Mouse (Mus musculus) left cerebral cortex, adult 2 months (tissue): ENCODE results near the gene Tma16. TPM values are rescaled to one million over a fixed set of nuclear protein-coding genes. Genes with fewer than 3 reads are reported as not detected.
A peak's percentile ranks its signal among the peaks of the same experiment; 100 is the strongest.

Experiments used
- DNase-seq, 2 experiments: peaks; one replicate each; pipeline ENCODE4 v3.0.0; 2021 to 2022; ENCODE audit warnings: low spot score in 2 of 2, mixed read lengths in 1 of 2; ENCODE audit errors: extremely low spot score in 1 of 2
- H3K27ac ChIP-seq: fragments of 200-600 bp; 2 replicates; pipeline ENCODE4 v1.8.1; 2022
- H3K4me3 ChIP-seq: fragments of 200-600 bp; 2 replicates; pipeline ENCODE4 v1.8.1; 2022
- CTCF ChIP-seq: fragments of 200-600 bp; IDR thresholded peaks from 2 replicates; pipeline ENCODE4 v1.8.1; 2022; ENCODE audit warnings: antibody characterized with exemption, mild to moderate bottlenecking, moderate library complexity
- intact Hi-C: fragments of 180-260 bp; cut with DNase I; formaldehyde crosslinking; loops from one replicate; pipeline ENCODE4 v1.15.1; 2025
- total RNA-seq, 2 experiments: library from RNA; stranded (reverse); gene quantifications; 2 replicates each; pipeline ENCODE4 v1.2.3; 2021

Gene Tma16
- total RNA-seq, 2 experiments from 2014 or later = 9.8 to 10.6 TPM

DNA sequence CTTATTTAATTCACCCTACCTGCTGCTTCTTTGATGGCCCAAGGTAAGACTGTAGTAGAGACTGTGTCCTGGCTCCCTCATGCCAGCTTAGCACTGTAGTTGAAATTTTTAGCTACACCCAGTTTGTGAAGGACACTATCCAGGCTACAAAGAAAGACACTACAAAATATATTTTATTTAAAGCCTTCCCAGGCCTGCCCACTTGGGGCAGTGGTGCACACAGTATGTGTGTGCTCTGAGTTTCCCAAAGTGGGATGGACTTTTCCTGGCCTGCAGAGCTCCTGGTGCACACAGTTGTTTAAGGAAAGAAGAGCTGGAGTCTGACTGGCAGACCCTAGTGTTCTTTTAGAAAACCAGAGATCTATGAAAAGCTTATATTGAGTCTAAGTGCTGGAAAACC, 29.3 kb downstream of the Tma16 start:
- no peak for DNase-seq
- intact Hi-C loops = no loop called here
- TF ChIP-seq CTCF = peak; percentile 48

GRCm38 (mm10) chr8:66450691-66451090, 35.6 kb downstream of the Tma16 start:
- peak; percentile 84 for TF ChIP-seq CTCF
- intact Hi-C loops = loop anchor here (2.0 kb wide), 2 partner anchors 46 to 956 kb away; no protein-coding TSS in a partner anchor
- peak; percentile 26 to 58 for DNase-seq
- H3K27ac ChIP-seq = no peak overlapping the region
- no peak overlapping the region for H3K4me3 ChIP-seq

More for the DNA sequence above, 29.3 kb downstream of the Tma16 start:
- Histone ChIP-seq H3K4me3 (no peak overlapping the region), H3K27ac (no peak overlapping the region)

DNA sequence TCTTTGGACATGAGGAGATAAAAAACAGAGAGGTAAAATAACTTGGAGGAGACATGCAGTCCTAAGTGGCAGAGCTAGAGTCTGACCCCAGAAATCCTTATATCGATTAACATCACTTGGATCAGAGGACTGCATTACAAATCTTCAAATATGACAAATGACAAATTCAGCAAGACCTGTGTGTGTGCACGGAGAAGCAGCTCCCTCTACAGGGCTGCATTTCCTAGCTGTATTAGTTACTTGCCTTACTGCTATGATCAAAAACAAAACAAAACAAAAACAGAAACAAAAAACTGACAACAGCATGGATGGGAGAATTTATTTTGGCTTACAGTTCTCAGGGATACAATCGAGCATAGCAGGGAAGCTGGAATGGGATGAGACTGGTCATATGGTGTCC, 41.0 kb downstream of the Tma16 start:
- no peak for DNase-seq
- Histone ChIP-seq H3K27ac (no peak overlapping the region), H3K4me3 (no peak overlapping the region)
- intact Hi-C loops = loop anchor here (10.0 kb wide), 2 partner anchors 831 to 1421 kb away; partner anchors contain the start of gene March1
- peak; percentile 22 for TF ChIP-seq CTCF

DNA sequence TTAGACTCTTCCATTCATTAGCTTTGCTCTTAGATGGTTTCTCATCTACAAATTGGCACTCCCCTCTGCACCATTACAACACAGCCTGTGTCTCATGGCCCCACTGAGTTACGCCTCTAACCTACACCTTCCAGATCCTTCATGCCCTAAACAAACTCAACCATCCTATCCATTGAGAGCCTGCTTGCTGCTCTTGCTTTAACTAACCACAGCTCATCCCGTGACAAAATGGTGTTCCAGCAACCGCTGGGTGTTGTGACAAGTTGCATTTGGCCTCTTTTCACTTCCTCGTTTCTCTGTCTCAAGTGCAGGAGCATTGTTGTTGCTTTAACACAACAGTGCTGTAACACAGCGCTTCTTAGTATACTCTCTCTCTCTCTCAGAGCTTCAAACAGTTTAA, 42.2 kb downstream of the Tma16 start:
- TF ChIP-seq CTCF = no peak
- intact Hi-C loops = loop anchor here (10.0 kb wide), 2 partner anchors 829 to 1419 kb away; partner anchors contain the start of gene March1
- DNase-seq = no peak
- H3K27ac ChIP-seq = no peak overlapping the region
- no peak overlapping the region for H3K4me3 ChIP-seq

GRCm38 (mm10) chr8:66442778-66443177, 43.6 kb downstream of the Tma16 start:
- H3K27ac ChIP-seq = no peak overlapping the region
- TF ChIP-seq CTCF = peak; percentile 58
- intact Hi-C loops = loop anchor here (2.0 to 10.0 kb wide), 4 partner anchors 120 to 1418 kb away; partner anchors contain the start of gene March1
- DNase-seq = peak in 1 of 2 experiments; percentile 25
- H3K4me3 ChIP-seq = no peak overlapping the region

GRCm38 (mm10) chr8:66441123-66441522, 45.2 kb downstream of the Tma16 start:
- intact Hi-C loops = loop anchor here (2.0 to 10.0 kb wide), 3 partner anchors 826 to 1416 kb away; partner anchors contain the start of gene March1

DNA sequence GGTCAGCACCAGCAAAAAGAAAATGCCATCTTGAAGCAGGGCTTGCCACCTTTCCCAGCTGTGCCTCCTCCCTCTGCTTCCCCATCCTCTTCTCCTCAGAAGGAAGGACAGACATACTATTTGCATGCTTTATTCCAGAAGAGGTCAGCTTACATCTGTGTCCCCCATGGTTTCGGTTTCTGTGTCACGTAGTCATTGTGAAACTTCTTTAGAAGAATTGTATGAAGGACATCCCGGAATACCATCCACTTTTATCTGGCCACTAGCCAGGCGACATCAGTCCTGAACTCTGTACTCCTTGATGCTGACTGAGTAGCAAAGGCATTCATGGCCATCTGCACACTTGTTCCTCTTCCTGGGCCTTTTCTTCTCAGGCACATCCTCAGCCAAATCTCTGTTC, 47.9 kb downstream of the Tma16 start:
- Histone ChIP-seq H3K27ac (no peak overlapping the region), H3K4me3 (no peak overlapping the region)
- TF ChIP-seq CTCF = no peak
- DNase-seq = no peak
- intact Hi-C loops = no loop called here

More at GRCm38 (mm10) chr8:66441123-66441522, 45.2 kb downstream of the Tma16 start:
- TF ChIP-seq CTCF = peak; percentile 61
- no peak for DNase-seq
- H3K27ac ChIP-seq = no peak overlapping the region
- no peak overlapping the region for H3K4me3 ChIP-seq

GRCm38 (mm10) chr8:66437929-66438328, 48.4 kb downstream of the Tma16 start:
- H3K27ac ChIP-seq = no peak overlapping the region
- intact Hi-C loops = no loop called here
- TF ChIP-seq CTCF = no peak
- H3K4me3 ChIP-seq = no peak overlapping the region
- DNase-seq = no peak

DNA sequence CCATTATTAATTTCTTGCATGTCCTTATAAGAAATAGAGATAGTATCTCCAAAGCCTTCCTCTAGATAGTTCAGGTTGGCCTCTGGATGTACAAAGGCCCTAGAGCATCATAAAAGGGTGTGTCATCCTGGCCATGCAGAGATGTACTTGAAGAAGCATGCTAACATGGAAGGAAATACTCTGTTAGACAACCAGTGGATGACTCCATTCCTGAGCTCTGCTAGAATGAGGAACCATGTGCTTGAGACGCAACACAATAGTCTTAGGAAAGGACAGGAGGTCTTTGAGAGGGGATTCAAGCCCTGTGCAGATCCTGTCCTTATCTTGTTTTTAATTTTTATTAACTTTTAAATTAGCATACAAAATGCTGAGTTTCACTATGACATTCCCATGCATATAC, 49.5 kb downstream of the Tma16 start:
- intact Hi-C loops = no loop called here
- no peak overlapping the region for H3K4me3 ChIP-seq
- DNase-seq = no peak
- no peak overlapping the region for H3K27ac ChIP-seq
- TF ChIP-seq CTCF = no peak

GRCm38 (mm10) chr8:66433577-66433976, 52.8 kb downstream of the Tma16 start:
- no peak for DNase-seq
- Histone ChIP-seq H3K27ac (no peak overlapping the region), H3K4me3 (no peak overlapping the region)
- intact Hi-C loops = no loop called here
- TF ChIP-seq CTCF = no peak; the same call in 1 of the 2 replicates

DNA sequence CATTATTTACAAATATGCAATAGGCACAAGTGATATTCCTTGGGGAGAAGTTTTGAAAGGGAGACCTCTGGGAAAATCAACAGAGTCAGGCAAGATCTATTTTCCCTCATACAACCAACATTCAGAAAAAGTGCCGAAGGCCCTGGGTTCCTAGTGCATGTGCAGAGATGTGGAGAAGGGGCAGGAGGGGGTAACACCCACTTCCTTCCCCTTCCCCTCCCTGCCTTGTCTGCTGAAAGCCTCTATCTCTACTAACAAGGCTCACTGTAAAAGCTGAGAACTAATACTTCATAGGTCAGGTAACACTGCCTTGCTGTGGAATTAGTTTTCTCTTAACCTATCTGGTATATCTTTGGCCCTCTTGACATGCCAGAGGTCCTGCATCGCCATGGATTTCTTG, 55.7 kb downstream of the Tma16 start:
- Histone ChIP-seq H3K27ac (no peak overlapping the region), H3K4me3 (no peak overlapping the region)
- intact Hi-C loops = no loop called here
- no peak for TF ChIP-seq CTCF
- no peak for DNase-seq

Other genes with a start within 250 kb of the Tma16 start
- under 1 TPM; 0.14 to 0.18 TPM for gene Tktl2, start 25.2 kb upstream of the Tma16 start, total RNA-seq
- gene Npy5r, start 201.6 kb upstream of the Tma16 start, total RNA-seq = 1 to 10 TPM; 6.3 to 6.8 TPM
- 10 to 100 TPM; 26.7 to 27.8 TPM for gene Npy1r, start 210.7 kb upstream of the Tma16 start, total RNA-seq